Mouse (Mus musculus) MN1 (cell line): ENCODE data around the gene Fxyd3.

ENCODE experiments used
- DNase-seq: peaks from one replicate; pipeline ENCODE4 v3.0.0-alpha.2; 2016; ENCODE audit warnings: low spot score

The Fxyd3 gene

DNA sequence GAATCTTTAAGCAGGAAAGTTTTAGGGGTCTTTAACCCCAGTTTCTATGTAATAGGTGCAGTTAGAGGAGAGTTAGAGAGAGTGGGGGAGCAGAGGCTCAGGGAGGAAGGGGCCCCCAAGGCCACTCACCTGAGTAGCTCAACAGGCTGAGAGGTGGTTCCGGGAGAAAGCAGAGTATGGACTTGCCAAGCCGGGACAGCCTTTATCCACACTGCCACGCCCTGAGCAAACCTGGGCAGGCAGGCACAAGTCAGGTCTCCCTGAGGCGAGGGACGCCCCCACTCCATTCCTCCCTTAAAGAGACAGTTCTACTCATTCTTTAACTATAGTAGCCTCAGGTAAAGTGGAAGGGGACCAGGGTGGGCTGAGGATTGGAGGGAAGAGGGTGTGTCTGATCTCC is at the start of gene Fxyd3:
Gene Fxyd3 (minus strand): TSS at position 213 of the 400 bp plus-strand sequence.
- no peak for DNase-seq

GRCm38 (mm10) chr7:31125116-31125515 is 48.6 kb upstream of the Fxyd3 start:
- no peak for DNase-seq

GRCm38 (mm10) chr7:31124381-31124780 is 47.9 kb upstream of the Fxyd3 start:
- DNase-seq, result no peak

DNA sequence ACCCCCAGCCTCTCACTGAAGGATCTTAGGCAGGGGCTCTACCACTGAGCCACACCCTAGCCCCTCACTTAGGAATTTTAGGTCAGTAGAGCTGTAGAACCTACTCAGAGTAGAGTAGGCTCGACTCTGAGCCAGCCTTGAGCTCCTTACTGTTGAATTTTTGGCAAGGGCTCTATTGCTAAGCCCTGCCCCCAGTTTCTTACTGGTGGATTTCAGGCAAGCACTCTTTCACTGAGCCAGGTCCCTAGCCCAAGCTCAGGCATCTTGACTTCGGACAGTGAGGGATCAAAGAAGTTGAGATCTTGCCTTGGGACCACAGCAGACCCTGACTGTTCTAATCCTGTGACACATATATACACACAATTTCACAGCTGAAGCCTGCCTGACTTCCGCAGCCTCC is 47.2 kb upstream of the Fxyd3 start:
- DNase-seq, result no peak

- no peak for DNase-seq
These were observed 46.4 kb upstream of the Fxyd3 start for GRCm38 (mm10) chr7:31122641-31123631.

DNA sequence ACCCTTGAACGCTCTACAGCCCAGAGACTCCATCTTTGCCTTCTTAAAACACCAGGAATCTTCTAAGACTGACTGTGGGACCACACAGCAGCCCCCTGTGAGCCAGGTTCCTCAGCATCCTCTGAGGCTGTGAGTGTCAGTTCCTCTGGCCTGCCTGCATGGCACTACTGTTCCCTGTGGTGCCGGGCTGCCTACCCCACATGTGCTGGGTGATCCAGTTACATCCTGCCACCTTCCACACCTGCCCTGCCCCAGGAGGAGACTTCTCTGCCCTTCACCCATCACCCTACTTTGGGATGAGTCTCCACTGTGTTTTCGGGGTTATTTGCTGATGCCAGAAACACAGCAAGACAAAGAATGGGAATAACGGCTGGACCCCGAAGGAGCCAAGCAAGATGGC is 43.1 kb upstream of the Fxyd3 start:
- DNase-seq, result no peak

DNA sequence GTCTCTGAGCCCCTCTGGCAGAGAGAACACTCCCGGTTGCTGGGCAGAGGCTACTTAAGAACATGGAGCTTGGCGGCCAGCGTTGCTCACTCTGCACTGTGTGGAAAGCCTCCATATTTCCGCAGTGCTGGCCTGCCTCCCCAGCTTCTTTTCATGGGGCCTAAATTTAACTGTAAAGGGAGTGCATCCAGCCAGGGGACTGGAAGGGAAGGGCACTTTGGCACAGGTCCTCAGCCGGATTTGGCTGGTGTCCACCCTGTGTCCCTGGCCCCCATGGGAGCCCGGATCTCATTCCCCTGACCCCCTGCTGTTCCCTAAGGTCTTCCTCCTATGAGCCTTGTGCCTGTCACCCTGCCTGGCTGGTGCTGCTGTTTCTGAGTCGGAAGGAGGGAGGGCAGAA is 42.0 kb upstream of the Fxyd3 start:
- DNase-seq, result no peak

- DNase-seq, result no peak
These were observed 41.0 kb upstream of the Fxyd3 start for GRCm38 (mm10) chr7:31117465-31117864.

- DNase-seq, result no peak
These were observed 40.2 kb upstream of the Fxyd3 start for GRCm38 (mm10) chr7:31116721-31117145.

DNA sequence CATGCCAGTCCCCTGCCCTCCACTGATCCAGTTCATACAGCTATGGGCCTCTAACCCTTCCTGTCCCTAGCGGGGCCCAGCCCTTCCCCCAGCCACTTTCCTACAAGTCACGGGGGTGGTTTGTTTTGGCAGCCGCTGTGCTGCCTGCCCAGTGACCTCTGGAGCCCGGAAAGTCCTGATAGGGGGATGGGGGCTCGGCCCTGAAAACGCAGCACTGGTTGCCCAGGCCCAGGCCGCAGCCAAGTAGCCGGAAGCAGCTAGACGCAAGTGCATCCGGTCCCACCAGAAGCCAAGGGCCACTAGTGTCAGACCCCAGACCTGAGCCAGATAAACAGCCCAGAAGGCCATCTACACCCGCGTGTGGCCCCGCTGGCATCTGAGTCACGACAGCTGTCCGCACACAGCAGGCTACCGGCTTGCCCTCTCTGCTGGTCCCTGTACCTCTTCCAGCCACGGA is 39.1 kb upstream of the Fxyd3 start:
- DNase-seq, result peak; percentile 43

DNA sequence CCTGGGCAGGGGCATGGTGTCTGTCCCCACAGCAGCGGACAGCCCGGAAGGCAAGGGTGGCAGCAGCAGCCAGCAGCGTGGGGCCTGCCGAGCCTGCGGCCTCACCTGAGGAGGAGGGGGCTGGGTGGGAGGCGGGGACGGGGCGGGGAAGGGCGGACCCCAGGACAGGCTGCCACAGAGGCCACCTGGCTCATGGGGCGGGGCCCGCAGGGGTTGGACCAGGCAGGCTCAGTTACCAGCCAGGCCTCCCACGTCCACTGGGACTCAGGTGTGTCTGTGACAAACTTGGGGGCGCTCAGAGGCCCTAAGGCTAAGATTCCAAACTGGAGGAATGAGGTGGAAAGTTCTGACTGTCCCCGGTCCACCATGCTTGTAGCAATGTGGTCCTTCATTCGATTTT is 38.7 kb upstream of the Fxyd3 start, which contains the start of gene Hpn:
Gene Hpn (minus strand): TSS at position 109 of the 400 bp plus-strand sequence.
- DNase-seq, result no peak

DNA sequence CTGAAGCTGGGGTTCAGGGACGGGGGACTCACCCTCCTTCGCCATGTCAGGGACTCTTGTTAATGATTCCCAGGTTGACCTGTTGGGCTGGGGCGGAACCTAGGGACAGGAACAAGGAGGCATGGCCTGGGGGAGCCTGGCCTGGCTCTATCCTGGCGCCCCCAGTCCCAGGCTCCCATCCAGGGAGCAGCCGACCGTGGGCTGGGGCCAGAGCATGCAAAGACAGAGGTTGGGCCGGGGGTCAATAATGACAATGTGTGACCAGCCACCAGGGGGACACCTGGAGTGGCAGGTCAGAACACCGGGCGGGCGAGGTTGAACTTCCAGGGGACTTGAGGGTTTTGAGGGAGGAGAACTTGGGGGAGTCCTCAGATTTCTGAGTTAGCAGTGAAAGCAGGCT is 38.1 kb upstream of the Fxyd3 start:
- DNase-seq, result no peak

- no peak for DNase-seq
These were observed 37.3 kb upstream of the Fxyd3 start for GRCm38 (mm10) chr7:31113800-31114199.

- DNase-seq, result peak; percentile 38
These were observed 35.5 kb upstream of the Fxyd3 start for GRCm38 (mm10) chr7:31112036-31112435.

DNA sequence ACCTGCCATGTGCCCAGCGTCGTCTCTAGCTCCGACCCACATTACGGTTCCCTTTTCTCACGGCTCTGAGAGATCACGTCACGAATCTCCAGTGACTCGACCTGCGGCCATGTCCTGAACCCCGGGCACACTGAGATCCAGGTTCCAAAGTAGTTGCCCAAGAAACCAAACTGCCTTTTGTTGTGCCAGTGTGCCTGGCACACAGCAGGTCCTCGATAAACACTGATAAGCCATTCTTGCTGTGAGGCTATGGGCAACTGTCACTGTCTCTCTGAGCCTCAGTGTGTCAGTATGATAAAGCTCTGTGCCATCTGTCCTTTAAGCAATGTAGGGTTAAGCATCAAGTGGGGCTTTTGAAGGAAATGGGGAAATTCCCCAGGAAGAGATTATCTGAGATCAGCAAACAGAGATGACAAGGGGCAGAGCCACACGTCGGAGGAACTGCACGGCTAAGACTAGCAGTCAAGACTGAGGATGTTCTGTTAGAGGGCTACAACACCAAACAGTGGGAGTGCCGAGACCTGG is 34.4 kb upstream of the Fxyd3 start:
- no peak for DNase-seq

DNA sequence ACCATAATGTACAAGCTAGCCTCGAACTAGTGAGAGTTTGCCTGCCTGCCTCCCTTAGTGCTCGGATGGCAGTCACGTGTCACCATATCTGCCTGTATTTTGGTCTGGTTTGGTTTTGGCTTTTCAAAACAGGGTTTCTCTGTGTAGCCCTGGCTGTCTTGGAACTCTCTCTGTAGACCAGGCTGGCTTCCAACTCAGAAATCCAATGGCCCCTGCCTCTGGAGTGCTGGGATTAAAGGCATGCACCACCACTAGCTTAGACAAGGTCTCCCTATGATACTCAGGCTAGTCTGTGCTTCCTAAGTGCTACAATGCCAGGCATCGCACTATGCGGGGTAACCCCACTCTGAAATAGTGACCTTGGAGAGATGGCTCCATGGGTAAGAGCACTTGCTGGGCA is 33.3 kb upstream of the Fxyd3 start:
- DNase-seq, result no peak

- peak; percentile 82 for DNase-seq
These were observed 32.6 kb upstream of the Fxyd3 start for GRCm38 (mm10) chr7:31109091-31109490.

DNA sequence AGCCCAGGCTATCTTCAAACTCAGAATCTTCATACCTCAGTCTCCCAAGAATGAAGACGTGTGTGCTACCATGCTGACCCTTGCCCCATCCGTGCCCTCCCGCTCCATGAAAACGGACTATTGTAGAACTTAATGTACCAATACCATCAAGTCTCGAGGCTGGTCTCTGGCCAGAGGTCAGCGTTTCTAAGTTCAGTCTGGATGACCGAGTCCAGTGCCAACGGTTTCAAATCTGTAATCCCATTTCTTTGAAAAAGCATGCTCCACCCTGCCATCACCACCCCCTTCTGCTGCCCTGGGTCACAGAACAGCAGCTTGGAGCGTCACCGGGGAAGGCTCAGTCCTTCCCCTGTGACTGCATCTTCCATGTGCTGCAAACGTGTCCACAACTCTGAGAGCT is 31.3 kb upstream of the Fxyd3 start:
- no peak for DNase-seq

- no peak for DNase-seq
These were observed 29.7 kb upstream of the Fxyd3 start for GRCm38 (mm10) chr7:31106166-31106565.

GRCm38 (mm10) chr7:31105061-31105768 is 28.7 kb upstream of the Fxyd3 start:
- DNase-seq, result peak; percentile 49

DNA sequence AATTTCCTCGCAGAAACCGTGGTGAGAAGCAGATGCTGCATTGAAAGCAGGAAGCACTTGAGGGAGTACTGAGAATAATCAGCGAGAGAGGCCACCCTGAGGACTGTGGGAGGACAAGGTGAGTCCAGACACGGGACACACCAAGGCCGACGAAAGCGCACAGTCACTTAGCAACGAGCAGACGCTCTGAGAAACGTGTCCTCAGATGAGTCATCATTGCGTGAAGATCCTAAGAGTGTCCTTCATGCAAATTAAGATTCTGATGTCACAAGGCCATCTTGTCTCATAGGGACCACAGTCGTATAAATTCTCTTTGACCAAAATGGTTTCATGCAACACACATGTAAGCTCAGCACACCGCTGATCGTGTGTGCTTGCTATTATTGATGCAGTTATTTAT is 24.3 kb upstream of the Fxyd3 start:
- DNase-seq, result peak; percentile 68

DNA sequence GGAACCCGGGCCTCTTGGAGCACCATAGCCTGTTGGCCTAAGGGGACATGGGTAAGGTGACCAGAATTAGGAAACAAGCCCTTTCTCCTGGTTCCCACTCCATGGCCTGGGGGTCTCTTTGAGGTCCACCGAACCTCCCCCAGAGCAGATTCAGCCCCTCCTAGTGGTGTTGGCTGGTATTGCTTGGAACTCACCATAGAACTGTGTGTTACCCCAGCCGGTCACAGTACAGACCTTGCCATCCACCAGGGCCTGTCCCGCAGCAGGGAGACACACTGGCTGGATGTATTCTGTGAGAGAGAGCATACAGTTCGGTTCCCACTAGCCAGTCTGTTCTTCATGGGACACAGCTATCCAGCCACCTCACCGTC is 23.1 kb upstream of the Fxyd3 start:
- no peak for DNase-seq
